Mouse (Mus musculus) splenic B cell, adult 2 months (primary cell): ENCODE measurements around the gene Catsperg1.
A peak's percentile ranks its signal among the peaks of the same experiment; 100 is the strongest.
"Not testable (repeated sequence)": the region's sequence is repeated elsewhere in the genome, so short reads cannot be mapped to it uniquely, and the experiment has no call there.

Experiments used
- DNase-seq: peaks from one replicate; pipeline ENCODE4 v3.0.0-alpha.2; 2011; ENCODE audit warnings: low read depth, low spot score
- H3K27me3 ChIP-seq: 2 replicates; pipeline ENCODE4 v1.6.1; 2012; ENCODE audit warnings: mild to moderate bottlenecking, low read length, moderate library complexity, mixed read lengths; ENCODE audit not compliant: control insufficient read depth, poor library complexity, insufficient read depth, severe bottlenecking
- H3K36me3 ChIP-seq: 2 replicates; pipeline ENCODE4 v1.6.1; 2012; ENCODE audit warnings: mild to moderate bottlenecking, low read length, moderate library complexity, mixed read lengths; ENCODE audit not compliant: control insufficient read depth, poor library complexity, insufficient read depth, severe bottlenecking

The Catsperg1 gene

GRCm38 (mm10) chr7:29148771-29149170 is 65.1 kb downstream of the Catsperg1 start:
- Histone ChIP-seq H3K36me3 (no peaks in the 10 kb centered on the region), H3K27me3 (no peaks in the 10 kb centered on the region)
- no peak for DNase-seq

GRCm38 (mm10) chr7:29146625-29147367 is 67.0 kb downstream of the Catsperg1 start:
- no peaks in the 10 kb centered on the region for H3K27me3 ChIP-seq
- no peak for DNase-seq
- H3K36me3 ChIP-seq = no peaks in the 10 kb centered on the region

- no peaks in the 10 kb centered on the region for H3K36me3 ChIP-seq
- no peak for DNase-seq
- H3K27me3 ChIP-seq = no peaks in the 10 kb centered on the region
Measured at GRCm38 (mm10) chr7:29144006-29144405, 69.8 kb downstream of the Catsperg1 start.

- DNase-seq = peak; percentile 56
Measured at GRCm38 (mm10) chr7:29141416-29141815, 72.4 kb downstream of the Catsperg1 start.

GRCm38 (mm10) chr7:29139237-29139636 is 74.6 kb downstream of the Catsperg1 start:
- H3K27me3 ChIP-seq, DNase-seq, H3K36me3 ChIP-seq: not testable (repeated sequence)

More at GRCm38 (mm10) chr7:29141416-29141815, 72.4 kb downstream of the Catsperg1 start:
- Histone ChIP-seq H3K27me3 (no peaks in the 10 kb centered on the region), H3K36me3 (no peaks in the 10 kb centered on the region)

- Histone ChIP-seq H3K27me3 (no peaks in the 10 kb centered on the region), H3K36me3 (no peaks in the 10 kb centered on the region)
- DNase-seq = no peak
Measured at GRCm38 (mm10) chr7:29137429-29137828, 76.4 kb downstream of the Catsperg1 start.

- H3K36me3 ChIP-seq = no peaks in the 10 kb centered on the region
- DNase-seq = peak; percentile 78
- no peaks in the 10 kb centered on the region for H3K27me3 ChIP-seq
Measured at GRCm38 (mm10) chr7:29134693-29135386, 79.0 kb downstream of the Catsperg1 start, which contains the start of gene Rasgrp4. Gene Rasgrp4, plus strand, starts transcription at chr7:29134851.

GRCm38 (mm10) chr7:29134230-29134629 is 79.6 kb downstream of the Catsperg1 start:
- DNase-seq = no peak
- Histone ChIP-seq H3K36me3 (no peaks in the 10 kb centered on the region), H3K27me3 (no peaks in the 10 kb centered on the region)
